Mouse (Mus musculus) frontal cortex, postnatal 25 days (tissue): ENCODE measurements at regions not wholly inside any gene's neighbourhood (a gene's known extent, or its start where the extent isn't known, plus 50 kb on each side); places are given as distances from the start of the nearest gene placed in this dataset.
A peak's percentile ranks its signal among the peaks of the same experiment; 100 is the strongest.
"Not testable (repeated sequence)": the region's sequence is repeated elsewhere in the genome, so short reads cannot be mapped to it uniquely, and the experiment has no call there.

ENCODE experiments used
- DNase-seq, 2 experiments: peaks; one replicate each; pipeline ENCODE4 v3.0.0; 2022; ENCODE audit warnings: low spot score in 2 of 2

DNA sequence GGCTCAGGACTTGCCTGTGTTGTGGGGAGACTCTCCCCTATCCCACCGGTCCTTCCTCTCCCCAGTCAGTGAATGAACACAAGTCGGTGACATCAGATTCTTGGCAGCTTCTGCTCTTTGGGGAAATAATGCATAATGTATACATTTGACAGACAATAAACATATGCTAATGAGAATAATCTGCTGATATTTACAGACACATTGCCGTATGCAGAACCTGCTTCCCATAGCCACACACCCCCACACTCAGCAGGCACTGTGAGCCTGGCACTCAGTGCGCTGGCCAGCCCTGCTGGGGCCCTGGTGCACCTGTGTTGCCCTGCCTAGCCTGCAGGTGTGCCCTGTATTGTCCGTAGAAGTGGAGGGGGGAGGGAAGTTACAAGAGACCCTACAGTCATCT lies 215.5 kb downstream of the Matn1 start:
- DNase-seq, result no peak

DNA sequence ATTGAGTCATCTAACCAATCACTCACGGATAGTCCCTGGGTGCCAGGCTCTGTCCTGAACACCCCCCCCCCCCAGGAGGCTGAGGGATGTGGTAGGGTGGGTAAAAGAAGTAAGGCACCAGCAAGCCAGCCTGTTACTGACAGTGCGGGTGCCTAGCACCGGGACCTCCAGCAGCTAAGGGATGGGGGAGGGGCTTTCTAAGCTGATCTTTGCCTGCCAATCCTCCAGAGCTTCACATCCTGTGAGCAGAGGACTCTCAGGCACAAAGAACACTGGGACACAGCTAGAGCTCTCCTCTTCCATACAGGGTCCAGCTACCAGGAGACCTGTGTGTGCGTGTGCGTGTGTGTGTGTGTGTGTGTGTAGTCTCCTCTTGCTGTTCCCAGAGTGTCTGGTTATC lies 215.9 kb downstream of the Matn1 start:
- no peak for DNase-seq

DNA sequence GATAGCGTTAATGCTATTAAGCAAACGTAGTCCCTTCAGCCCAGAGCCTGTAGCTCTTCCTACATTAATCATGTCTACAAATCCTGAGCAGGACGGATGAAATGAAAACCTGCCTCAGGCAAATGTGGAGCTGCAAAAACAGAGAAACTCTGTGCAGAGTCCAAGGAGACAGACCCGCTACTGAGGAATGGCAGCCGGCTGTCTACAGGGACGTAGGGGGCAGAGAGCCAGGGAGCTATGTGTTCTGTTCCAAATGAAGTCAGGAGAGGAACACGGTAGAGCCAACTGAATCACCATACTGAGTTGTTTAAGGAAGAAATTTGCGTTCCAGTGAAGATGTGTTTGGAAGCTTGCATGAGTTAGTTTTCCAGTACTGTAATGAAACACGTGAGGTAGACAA lies 217.3 kb downstream of the Matn1 start:
- no peak for DNase-seq

DNA sequence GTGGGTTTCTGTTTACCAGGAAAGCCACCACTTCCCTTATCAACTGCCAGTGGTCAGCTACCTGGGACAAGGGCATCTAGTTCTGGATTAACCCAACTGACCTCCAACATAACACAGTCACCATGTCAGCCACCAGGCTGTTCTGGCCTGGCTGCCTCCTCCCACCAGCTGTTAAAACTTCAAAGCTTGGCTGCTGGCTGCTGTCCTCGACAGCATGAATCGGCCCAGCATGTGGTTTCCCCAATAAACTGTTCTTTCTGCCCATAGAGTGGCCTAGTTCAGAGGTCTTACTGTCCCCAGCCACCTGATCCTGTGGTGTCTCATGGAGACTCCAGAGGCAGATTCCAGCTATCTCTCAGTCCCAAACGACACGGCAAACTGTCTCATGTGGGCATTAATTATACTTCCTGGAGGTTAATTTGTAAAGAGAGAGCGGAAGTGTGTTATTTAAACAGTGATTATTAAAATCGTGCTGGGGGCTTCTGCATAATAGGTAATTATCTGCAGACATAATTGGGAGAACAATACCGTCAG lies 219.7 kb downstream of the Matn1 start:
- no peak for DNase-seq

DNA sequence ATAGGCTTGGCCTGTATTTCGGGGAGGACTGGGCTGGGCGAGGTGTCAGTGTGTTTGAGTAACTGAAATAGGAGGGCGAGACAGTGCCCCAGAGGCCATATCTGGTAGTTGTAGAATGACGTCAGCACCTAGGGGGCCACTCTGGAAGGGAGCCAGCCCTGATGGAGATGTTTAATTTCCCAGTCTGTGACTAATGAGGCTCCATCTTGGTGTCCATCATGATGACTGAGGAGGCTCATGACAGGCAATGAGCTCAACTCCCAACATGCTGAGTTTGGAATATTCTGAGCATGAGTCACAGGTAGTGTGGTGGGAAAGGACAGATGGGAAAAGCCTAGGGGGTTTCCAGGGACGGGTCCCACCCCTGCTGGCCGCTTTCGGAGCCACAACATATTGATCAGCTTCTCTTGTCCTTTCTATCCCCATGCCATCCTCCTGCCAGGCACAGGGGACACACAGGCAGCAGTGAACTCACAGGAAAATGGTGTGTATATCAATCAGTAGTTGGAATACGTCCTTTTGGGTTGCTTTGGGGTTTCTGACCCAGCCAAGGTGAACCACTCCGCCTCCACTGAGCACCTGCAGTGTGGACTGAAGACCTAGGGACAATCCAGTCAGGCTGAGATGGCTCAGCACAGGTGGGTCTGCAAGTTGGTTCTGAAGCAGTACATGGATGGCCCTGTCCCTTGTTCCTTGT lies 222.5 kb downstream of the Matn1 start:
- DNase-seq, result no peak

DNA sequence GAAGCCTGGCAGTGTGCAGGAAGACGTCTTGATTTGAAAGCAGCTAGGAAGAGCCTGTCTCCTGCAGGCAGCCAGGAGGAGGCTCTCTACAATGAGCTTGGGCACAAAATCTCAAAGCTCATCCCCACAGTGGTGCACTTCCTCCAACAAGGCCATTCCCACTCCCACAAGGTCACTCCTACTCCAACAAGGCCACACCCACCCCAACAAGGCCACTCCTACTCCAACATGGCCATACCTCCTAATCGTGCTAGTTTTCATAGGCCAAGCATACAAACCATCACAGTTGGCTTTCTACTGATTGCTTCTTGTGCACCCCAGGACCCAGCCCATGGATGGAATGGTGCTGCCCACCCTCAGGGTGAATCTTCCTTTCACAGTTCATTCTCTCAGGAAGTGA lies 223.7 kb downstream of the Matn1 start:
- DNase-seq, result no peak

DNA sequence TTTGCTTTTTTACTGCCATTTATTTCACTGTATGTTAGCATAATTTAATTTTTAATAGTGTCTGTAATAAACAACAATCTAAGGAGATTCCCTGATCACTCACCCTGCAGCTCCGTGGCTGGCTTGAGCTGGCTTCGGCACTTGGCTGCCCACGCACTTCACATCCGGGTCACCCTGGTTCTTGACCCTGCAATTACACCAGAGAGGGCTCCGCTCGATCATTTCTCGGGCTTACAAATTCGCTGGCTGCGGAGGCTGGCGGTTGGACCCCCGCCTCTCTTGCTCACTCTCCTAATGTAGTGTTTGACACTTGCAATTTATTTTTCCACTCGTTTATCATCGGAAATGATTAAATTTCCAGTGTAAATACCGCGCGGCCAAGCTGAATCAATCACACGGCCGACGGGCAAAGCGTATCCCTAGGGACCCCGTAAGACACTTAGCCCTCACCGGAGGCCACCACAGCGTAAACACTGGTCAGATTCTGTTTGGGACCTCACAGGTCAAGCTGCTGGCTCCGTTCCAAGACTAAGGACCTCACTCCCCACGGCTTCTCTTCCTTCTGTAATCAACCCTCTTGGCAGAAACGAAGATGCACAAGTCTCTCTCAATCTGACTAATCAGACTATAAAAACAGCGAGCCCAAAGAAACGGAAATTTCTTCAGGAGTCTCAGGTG lies 229.7 kb downstream of the Matn1 start:
- DNase-seq, result no peak

DNA sequence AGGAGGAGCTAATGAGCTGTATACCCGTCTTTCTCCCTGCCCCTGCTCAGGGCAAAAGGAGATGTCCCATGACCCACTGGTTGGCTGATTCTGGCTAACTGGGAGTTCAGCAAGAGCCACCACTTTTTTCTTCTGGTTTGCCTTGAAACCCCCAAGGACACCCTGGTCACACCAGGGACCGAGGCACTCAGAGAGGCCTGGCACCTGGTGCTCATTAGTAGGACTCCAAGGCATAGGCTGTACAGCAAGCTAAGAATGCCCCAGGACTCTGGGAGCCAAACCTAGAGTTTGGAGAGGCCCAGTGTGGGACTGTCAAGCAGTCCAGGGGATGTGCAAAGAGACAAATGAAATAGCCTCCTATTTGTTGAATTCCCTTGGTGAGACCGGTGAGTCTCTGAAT lies 232.5 kb downstream of the Matn1 start:
- no peak for DNase-seq

DNA sequence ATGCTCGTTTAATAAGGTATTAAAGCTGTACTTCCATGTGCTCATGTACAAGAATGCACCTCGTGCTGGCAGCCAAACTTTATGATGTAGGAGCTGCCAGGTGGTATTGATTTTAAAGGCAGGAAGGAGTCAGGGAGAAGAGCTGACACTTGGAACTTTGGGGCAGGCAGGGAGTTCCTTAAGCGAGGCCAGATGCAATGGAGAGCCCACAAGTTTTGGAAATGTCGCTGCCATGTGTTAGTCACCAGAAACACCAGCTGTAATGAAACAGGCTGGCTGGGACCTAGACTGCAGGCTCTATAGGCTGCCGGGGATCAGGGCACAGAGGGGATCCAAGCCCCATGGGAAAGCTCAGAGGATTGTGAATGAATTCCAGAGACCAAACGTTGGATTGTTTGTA lies 233.7 kb downstream of the Matn1 start:
- no peak for DNase-seq

DNA sequence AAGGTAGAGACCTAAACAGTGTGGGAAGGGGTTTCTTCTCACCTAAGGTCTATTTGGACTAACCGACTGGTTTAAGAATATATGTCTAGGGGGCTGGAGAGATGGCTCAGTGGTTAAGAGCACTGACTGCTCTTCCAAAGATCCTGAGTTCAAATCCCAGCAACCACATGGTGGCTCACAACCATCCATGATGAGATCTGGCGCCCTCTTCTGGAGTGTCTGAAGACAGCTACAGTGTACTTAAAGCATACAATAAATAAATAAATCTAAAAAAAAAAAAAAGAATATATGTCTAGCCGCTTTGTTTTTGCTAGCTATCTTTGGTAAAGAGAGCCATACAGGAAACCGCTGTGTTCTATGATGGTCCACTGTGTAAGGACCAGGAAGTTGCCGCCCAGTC lies 234.5 kb downstream of the Matn1 start:
- DNase-seq, result not testable (repeated sequence)

DNA sequence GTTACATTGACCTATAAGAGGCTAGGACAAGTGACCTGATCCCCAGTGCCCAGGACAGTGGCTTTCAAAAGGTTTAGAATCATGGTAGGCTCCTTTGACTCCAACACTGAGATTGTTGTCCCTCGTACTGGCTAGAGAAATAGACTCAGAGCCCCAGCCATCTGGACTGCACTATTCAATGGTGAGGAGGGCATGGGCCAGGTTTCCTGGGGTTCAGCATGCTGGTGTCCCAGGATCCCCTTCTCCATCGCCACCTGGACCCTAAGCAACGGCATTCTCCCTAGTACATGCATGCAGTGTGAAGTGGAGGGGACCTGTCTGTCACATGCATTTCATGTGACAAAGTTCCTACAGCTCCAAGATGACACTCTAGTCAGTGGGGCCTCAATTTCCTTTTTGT lies 243.9 kb downstream of the Matn1 start:
- DNase-seq, result no peak

DNA sequence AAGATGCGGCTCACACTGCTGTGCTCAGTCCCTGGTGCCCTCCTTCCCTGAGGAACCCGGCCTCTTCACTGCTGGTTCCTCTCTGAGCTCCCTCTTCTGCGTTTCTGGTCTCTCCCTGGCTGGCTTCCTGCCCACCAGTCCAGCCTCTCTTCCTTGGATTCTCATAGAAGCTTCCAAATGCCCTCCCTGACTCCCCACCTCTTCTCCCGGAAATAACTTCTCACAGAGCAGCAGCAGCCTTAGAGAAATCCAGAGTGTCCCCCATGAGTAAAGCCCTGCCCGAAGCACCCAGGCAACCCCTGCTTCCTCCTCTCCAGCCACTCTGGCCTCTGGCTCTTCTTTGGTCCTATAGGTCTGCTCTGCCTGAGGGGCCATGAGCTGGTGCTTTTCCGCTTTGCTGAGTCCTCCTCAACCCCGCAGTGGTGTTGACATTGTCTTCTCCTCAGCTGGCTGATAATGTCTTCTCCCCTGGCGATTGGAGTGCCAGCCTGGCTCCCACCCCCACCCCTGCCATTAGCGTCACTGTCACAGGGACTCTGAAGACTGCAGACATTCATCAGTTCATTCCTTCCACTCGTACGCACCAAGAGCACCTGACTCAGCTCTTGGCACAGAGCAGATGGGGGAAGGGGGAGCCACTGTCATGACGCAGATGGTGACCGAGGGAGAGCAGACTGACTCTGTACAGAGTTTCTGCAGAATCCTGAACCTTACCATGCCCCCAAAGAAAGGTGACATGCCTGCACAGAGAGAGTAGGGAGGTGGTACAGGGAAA lies 247.1 kb downstream of the Matn1 start:
- DNase-seq, result no peak

DNA sequence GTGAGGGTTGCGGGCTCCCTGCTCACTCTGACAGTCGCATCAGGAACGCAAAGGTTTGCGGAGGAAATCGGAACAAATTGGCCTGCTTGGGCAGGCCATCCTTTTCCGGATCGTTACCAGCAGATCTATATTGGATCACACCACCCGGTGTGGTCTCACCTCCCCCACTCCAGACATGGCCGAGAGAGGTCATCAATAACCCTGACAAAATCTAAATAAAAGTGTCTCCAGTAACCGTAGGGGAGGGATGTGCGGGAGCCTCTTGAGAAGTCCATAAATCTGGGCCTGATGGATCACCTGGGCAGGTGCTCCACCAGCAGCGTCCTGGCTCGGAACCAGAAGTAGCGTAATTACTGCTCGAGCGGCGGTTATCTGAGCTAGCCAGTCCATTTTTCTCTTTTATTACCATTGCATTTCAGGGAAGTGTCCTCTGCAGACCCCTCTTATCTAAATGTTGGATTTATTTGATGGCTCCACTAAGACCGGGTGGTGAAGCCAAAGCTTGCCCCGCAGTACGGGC lies 249.8 kb downstream of the Matn1 start:
- no peak for DNase-seq

DNA sequence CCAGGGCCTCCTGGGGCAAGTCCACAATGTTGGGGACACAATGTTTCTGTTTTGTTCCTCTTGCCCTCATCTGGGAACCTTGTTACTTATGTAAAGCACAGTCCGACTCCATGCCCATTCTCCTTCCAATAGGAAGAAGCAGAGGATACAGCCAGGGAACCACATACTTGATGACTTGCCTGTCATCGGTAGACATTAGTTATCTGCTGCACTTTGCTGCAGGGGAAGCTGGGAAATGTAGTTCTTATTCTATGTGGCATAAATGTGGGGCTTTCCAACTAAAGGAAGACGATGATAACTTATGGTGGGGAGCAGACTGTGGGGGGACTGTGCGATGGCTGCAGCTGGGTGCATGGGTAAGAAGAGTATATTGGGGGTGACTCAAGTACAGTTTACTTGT lies 252.0 kb downstream of the Matn1 start:
- no peak for DNase-seq

DNA sequence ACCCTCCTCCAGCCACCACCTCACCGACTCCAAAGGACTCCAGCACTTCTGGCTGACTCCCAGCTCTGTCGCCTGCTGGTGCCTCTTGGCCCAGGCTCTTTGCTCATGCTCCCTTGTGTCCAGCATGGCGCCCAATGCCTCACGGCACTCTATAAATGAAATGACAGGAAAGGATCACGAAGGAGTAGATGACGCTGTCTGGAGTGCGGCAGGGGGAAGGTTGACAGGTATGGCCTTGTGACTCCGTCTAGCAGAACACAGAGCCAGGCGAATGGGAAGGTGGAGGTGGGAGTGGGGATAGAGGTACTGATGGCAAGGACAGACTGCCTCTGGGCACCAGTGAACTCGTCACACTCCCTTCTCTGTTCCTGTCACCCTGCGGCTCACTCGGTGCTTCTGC lies 259.5 kb downstream of the Matn1 start:
- DNase-seq, result no peak

DNA sequence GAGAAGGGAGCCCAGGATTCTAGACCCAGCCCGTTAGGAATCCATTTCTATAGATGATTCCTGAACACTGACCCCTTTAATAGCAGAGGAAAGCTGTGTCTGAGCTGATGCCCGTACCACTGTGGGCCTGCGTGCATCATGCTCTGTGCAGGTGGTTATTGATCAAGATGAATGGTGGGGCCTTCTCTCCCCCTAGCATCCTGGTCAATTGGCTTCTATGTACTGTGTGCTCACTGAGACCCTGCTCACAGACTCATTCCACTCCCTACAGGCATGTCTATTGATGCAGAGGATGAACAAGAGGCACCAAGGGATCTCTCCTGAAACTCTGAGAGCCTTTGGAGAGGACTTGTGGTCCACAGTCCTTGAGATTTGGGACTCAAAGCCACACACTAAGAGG lies 260.5 kb downstream of the Matn1 start:
- DNase-seq, result no peak

DNA sequence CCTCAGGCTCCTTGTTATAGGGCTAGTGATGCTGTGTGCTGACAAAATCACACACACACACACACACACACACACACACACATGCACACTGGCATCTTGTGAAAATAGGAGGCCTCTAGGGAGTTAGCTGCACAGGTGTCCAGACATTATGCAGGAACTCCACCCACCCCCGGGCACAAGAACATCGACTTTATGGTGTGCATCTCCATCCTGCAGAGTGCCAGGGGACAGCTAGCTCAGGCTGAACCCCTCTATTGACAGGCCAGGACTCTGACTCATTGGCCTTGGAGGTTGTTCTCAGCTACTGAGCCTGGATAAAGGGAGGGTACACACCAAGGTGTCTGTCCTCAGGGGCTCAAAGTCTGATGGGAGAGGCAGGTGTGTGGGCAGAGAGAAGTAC lies 260.9 kb downstream of the Matn1 start:
- DNase-seq, result no peak

DNA sequence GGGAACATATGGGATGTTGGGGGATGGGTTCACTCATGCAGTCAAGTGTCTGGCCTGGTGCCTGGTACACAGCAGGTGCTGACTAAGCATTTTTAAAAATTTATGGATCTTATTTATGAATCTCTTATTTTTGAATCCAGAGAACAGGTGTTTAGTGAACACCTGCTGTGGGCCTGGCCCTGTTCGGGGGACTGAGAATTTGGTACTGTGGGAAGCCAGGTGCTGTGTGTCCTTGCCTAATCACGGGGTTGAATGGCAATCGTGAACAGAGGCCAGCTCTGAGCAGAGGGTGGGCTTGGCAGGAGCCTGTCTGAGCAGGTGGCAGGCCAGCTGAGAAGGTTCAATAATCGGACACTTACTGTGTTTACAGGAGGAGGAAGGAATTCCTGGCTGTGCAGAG lies 261.5 kb downstream of the Matn1 start:
- no peak for DNase-seq

DNA sequence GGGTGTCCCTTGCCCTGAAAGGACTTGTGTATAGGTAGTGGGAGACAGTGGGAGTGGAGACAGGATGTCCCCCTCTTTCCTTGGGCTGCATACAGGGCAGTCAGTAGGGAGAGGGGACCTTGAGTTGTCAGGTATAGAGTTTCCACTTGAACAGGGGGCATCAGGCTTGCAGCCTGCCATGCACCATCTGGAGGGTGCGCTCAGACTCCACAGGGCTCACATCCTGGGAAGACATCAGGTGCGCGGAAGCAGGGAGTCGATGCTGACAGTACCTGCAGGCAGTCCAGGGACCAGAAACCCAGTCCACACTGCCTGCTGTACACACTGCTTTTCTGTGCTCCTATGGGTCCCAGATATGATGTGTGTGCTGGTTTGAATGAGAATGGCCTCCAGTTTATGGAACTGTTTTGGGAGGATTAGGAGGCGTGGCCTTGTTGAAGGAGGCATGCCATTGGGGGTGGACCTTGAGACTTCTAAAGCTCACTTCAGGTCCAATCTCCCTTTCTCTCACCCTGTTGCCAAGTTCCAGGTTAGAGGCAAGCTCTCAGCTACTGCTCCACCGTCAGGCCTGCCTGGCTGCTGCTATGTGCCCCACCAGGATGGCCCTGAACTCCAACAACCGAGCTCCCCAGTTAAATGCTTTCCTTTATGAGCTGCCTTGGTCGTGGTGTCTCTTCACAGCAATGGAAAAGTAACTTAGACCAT lies 262.1 kb downstream of the Matn1 start:
- DNase-seq, result no peak

DNA sequence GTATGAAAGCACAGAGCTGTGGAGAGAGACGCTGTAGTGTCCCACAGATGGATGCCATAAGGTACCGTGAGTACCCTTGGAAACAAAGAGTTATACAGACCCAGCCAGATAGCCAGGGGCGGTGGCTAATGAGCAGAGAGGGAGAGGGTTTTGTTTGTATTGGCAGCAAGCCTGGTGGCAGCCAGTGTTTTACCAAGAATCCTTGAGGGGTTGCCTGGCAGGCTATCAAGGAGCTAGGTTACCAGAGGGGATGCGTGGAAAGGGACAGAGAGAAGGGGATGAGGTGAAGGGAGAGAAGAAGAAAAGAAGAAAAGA lies 262.7 kb downstream of the Matn1 start:
- no peak for DNase-seq

DNA sequence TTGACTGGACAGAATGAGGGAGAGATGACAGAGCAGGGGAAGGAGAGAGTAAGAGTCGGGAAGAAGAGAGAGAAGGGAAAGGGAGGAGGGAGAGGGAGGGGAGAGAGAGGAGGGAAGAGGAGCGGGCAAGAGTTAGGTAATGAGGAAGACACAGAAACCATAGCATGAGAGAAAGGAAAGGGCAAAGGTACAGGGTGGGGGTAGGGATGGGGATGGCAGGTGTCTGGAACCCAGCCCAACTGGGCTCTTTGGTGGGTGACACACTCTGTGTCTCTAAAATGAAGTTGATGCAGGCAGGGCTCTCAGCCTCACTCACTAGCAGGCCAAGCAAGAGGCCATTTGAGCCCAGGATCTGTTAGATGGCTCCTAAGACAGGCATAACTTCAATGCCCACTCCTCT lies 263.1 kb downstream of the Matn1 start:
- DNase-seq, result no peak

DNA sequence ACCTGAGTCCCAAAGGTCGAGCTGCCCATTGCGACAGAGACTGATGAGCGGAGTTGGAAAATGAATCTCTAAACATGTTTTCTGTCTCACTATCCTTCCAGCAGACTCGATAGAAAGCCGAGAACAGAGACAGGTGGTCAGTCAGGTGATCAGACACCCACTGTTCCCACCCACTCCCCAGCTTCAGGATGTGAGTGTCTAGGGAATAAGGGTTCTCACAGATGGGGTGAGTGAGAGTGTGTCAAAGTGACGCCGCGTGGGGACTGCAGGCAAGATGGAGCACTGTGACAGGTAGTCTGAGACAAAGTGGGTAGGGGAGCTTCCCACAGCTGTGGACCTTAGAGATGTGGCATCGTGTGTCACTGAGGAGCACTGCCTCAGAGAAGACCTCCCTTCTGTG lies 264.0 kb downstream of the Matn1 start:
- DNase-seq, result peak in 1 of 2 experiments; percentile 26
